Mouse (Mus musculus) heart, embryonic 11.5 days (tissue): ENCODE measurements around the gene S1pr4. TPM values are rescaled to one million over a fixed set of nuclear protein-coding genes. Genes with fewer than 3 reads are reported as not detected.

Source experiments
- ATAC-seq: fragments of 200-750 bp; cut with Nextera tagmentation; replicated peaks from 2 replicates; pipeline ENCODE4 v1.8.0; 2017; ENCODE audit warnings: moderate library complexity; ENCODE audit not compliant: insufficient number of reproducible peaks, low FRiP score, low TSS enrichment
- H3K27ac ChIP-seq: fragments of 300-500 bp; sonication (generic); 2 replicates; pipeline ENCODE4 v1.5.1; 2014; ENCODE audit warnings: mild to moderate bottlenecking, low read depth, low read length
- H3K27me3 ChIP-seq: fragments of 300-500 bp; sonication (generic); 2 replicates; pipeline ENCODE4 v1.6.1; 2014; ENCODE audit warnings: mild to moderate bottlenecking, low read length, mixed read lengths; ENCODE audit not compliant: control insufficient read depth, insufficient read depth
- H3K36me3 ChIP-seq: fragments of 300-500 bp; sonication (generic); 2 replicates; pipeline ENCODE4 v1.6.1; 2014; ENCODE audit warnings: mild to moderate bottlenecking, low read length, moderate library complexity, mixed read lengths; ENCODE audit not compliant: control insufficient read depth, insufficient read depth
- H3K4me1 ChIP-seq: fragments of 300-500 bp; sonication (generic); 2 replicates; pipeline ENCODE4 v1.6.1; 2014; ENCODE audit warnings: low read length; ENCODE audit not compliant: control insufficient read depth, insufficient read depth
- H3K4me2 ChIP-seq: fragments of 300-500 bp; sonication (generic); 2 replicates; pipeline ENCODE4 v1.6.1; 2014; ENCODE audit warnings: mild to moderate bottlenecking, moderate library complexity
- H3K4me3 ChIP-seq: fragments of 300-500 bp; sonication (generic); 2 replicates; pipeline ENCODE4 v1.5.1; 2014; ENCODE audit warnings: low read depth, low read length
- H3K9ac ChIP-seq: fragments of 300-500 bp; sonication (generic); 2 replicates; pipeline ENCODE4 v1.6.1; 2014; ENCODE audit warnings: mild to moderate bottlenecking, low read depth, low read length, moderate library complexity
- H3K9me3 ChIP-seq: fragments of 300-500 bp; sonication (generic); replicated peaks from 2 replicates; pipeline ENCODE4 v1.6.1; 2016; ENCODE audit warnings: low read length; ENCODE audit not compliant: control insufficient read depth
- WGBS: fragments of 180-500 bp; shearing (Covaris S2); extraction: QIAGEN DNeasy Blood & Tissue Kit; methylation state at CpG from one replicate; pipeline ENCODE4 v1.1.7; 2014; ENCODE audit not compliant: insufficient replicate concordance; 5-methylcytosine and 5-hydroxymethylcytosine counted together
- polyA plus RNA-seq: library from polyadenylated mRNA; unstranded; fragments of >200 nt; fragmentation: Nextera tagmentation; extraction: Ambion mirVana; gene quantifications from 2 replicates; pipeline ENCODE4 v1.2.1, GENCODE M21; 2014

The S1pr4 gene
- polyA plus RNA-seq, 1 experiment from 2014 or later = 0.79 TPM

DNA sequence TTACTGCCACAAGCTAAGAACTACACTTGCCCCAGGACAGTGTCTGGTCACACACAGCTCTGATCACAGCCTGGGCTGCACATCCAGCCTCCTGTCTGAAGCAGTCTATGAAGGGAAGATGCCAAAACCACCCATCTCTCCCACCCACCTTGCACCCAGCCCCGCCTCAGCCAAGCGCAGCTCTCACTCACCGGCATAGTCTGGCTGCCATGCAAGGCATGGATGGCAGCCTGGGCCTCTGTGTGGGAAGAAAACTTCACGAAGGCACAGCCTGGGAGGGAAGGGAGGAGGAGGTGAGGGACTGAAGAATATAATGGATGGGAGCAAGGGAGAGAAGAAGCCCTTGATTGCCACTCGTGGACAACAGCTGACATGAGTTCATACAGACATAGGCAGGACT is 30.7 kb downstream of the S1pr4 start:
- no peak for ATAC-seq
- H3K4me2 ChIP-seq = no peak overlapping the region
- no peaks in the 10 kb centered on the region for H3K36me3 ChIP-seq
- H3K27me3 ChIP-seq = peaks cover 89% of the 10 kb centered on the region
- H3K9ac ChIP-seq = no peak overlapping the region
- H3K4me1 ChIP-seq = peaks cover 3% of the 10 kb centered on the region
- H3K9me3 ChIP-seq = no peaks in the 10 kb centered on the region
- no peak overlapping the region for H3K4me3 ChIP-seq
- WGBS = 75% methylated on average over 5 of the region's 5 CpGs
- no peak overlapping the region for H3K27ac ChIP-seq

DNA sequence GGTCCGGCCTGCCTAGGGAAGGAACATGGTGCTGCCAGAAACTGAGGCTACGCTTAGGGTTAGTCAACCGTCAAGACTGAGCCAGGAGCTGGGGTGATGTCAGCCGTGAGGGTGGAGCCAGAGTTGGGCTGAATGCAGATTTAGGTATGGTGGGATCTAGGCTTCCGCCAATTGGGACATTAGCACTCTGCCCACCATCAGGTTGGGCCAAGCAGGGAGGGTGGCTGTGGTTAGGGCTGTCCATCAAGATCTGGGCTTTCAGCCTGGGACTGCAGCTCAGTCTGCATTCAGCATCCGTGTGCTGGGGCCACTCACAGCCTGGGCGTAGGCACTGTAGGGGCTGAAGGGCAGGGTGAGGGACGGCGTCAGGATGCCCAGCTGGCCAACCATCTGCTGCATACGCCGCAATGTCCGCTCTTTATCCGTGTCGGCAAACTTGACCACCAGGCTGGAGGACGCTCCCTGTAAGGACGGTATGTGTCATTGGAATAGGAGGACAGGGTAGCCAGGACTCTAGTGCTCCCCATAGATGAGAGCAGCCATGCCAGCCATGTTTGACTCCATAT is 32.2 kb downstream of the S1pr4 start:
- Histone ChIP-seq H3K9ac (no peak overlapping the region), H3K4me1 (peaks cover 6% of the 10 kb centered on the region), H3K27ac (no peak overlapping the region), H3K9me3 (no peaks in the 10 kb centered on the region), H3K36me3 (no peaks in the 10 kb centered on the region), H3K4me2 (no peak overlapping the region), H3K4me3 (no peak overlapping the region), H3K27me3 (peaks cover 89% of the 10 kb centered on the region)
- ATAC-seq = no peak
- WGBS = 79% methylated on average over 16 of the region's 16 CpGs

DNA sequence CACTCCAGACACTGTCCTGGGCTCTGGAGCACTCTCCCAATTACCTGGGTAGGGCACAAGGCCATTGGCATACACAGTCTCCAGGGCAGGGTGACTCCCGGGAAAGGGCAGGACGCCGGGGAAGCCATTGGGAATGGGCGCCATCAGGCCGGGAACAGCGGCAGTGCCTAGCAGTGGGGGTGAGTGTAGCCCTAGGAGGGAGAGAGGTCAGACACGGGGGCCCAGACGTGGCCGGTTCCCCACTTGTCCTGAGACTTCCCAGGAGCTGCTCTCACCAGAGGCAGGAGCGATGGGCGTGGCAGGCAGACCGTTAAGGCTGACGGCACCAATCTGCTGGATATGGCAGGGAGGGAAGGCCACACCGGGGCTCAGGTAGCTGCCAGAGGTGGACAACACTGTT is 33.1 kb downstream of the S1pr4 start:
- no peak for ATAC-seq
- no peak overlapping the region for H3K4me3 ChIP-seq
- H3K36me3 ChIP-seq = no peaks in the 10 kb centered on the region
- H3K4me2 ChIP-seq = no peak overlapping the region
- H3K27ac ChIP-seq = no peak overlapping the region
- WGBS = 55% methylated on average over 14 of the region's 14 CpGs
- peaks cover 6% of the 10 kb centered on the region for H3K4me1 ChIP-seq
- H3K9ac ChIP-seq = no peak overlapping the region
- peaks cover 89% of the 10 kb centered on the region for H3K27me3 ChIP-seq
- H3K9me3 ChIP-seq = no peaks in the 10 kb centered on the region

DNA sequence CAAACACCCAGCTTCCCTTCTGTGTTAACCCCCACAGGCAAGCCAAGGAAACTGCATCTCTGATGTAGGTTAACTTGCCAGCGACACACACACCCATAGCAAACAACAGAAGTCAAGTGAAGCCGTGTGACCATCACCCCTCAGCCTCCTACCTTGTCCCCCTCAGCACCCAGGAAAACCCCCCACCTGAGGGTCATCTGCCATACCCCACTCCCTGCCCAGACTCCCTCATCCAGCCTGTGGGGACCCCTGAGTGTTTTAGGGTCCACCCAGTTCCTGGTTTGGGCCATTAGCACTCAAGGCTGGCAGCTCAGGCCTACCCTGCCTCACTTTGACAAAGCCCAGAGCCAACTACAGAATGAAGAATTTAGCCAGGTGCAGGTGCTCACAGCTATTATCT is 33.9 kb downstream of the S1pr4 start:
- peaks cover 89% of the 10 kb centered on the region for H3K27me3 ChIP-seq
- no peak for ATAC-seq
- no peak overlapping the region for H3K27ac ChIP-seq
- 86% methylated on average over 2 of the region's 2 CpGs for WGBS
- H3K4me2 ChIP-seq = no peak overlapping the region
- no peaks in the 10 kb centered on the region for H3K36me3 ChIP-seq
- H3K9me3 ChIP-seq = no peaks in the 10 kb centered on the region
- peaks cover 6% of the 10 kb centered on the region for H3K4me1 ChIP-seq
- no peak overlapping the region for H3K4me3 ChIP-seq
- no peak overlapping the region for H3K9ac ChIP-seq

DNA sequence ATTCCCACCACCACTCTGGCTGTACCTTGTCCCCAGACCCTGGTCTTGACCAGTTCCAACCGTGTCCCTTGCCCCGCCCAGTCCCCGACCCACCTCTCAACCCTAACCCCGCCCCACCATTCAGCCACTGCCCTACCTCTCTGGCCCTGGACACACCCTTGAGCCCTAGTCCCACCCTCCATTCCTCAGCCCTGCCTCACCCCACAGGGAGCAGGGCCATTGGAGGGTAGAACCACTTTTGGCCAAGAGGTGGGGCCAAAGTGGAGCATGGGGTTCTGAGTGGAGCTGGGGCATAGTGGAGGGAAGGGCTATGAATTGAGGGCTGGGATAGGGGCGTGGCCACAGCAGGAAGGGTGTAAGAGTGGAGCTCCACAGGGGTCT is 34.7 kb downstream of the S1pr4 start:
- Histone ChIP-seq H3K4me2 (no peak overlapping the region), H3K27ac (no peak overlapping the region), H3K4me3 (no peak overlapping the region), H3K9ac (no peak overlapping the region), H3K27me3 (peaks cover 90% of the 10 kb centered on the region), H3K9me3 (no peaks in the 10 kb centered on the region), H3K4me1 (peaks cover 6% of the 10 kb centered on the region), H3K36me3 (no peaks in the 10 kb centered on the region)
- 0 out of 2 replicates have a peak, but pooled peaks have one; percentile 11 for ATAC-seq
- WGBS = 4% methylated on average over 5 of the region's 5 CpGs

DNA sequence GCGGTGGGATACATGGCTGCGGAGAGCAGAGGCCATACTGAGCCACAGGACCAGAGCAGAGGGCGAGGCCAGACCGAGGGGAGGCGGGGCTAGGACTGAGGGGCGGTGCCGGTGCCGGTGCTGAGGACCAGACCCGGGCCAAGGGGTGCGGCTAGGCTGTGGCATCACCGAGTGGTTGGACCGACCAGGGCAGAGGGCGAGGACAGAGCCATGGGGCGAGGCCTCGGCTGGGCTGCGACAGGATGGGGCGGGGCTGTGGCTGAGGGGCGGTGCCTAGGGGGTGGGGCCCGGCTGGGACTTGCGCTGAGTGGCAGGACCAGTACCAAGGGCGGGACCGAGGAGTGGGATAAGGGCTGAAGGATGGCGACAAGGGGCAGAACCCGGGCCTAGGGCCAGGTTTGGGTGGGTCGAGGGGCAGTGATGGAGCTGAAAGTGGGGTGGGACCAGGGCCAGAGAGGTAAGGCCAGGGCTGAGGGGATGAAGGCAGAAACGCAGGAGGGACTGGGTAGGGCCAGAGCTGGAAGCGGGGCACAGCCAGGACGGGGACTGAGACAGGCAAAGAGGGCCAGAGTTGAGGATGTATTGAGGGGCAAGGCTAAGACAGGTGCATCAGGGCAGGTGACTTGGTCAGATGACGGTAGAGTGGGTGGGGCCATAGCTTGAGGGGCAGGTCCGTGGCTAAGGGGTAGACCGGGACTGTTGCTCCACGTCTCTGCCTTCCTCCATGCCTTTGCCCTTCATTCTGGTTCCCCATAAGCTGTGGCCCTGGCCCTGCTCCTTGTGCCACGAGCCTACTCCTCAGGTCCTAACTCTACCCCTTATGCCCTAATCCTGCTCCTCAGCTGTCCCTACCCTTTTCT is 35.3 kb downstream of the S1pr4 start:
- peak overlapping the region; percentile 61 for H3K4me2 ChIP-seq
- H3K27ac ChIP-seq = no peak overlapping the region
- 3% methylated on average over 32 of the region's 33 CpGs for WGBS
- peaks cover 6% of the 10 kb centered on the region for H3K4me1 ChIP-seq
- peak; percentile 64 for ATAC-seq
- H3K9ac ChIP-seq = no peak overlapping the region
- H3K36me3 ChIP-seq = no peaks in the 10 kb centered on the region
- H3K4me3 ChIP-seq = peak overlapping the region; percentile 38
- H3K27me3 ChIP-seq = peaks cover 91% of the 10 kb centered on the region
- no peaks in the 10 kb centered on the region for H3K9me3 ChIP-seq

DNA sequence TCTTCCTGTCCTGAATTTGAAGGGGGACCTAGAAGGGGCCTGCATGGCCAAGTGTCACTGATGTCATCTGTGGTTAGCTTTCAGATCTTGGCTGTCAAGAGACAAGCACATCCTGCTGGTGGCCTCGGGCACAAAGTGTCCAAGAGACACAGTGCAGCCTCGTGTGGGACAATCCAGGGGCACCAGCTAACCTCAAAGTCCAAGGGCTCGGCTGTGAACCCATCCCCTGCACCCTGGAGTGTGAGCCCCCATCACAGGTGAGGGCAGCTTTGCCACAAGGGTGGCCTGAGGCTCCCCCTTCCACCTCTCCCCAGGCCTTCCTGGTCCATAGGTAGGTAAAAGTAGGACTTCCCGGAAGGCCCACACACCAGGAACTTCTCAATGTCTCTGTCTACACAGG is 36.4 kb downstream of the S1pr4 start:
- Histone ChIP-seq H3K9ac (no peak overlapping the region), H3K4me3 (no peak overlapping the region), H3K27ac (no peak overlapping the region), H3K36me3 (no peaks in the 10 kb centered on the region), H3K4me2 (no peak overlapping the region), H3K9me3 (no peaks in the 10 kb centered on the region), H3K27me3 (peaks cover 98% of the 10 kb centered on the region), H3K4me1 (peaks cover 6% of the 10 kb centered on the region)
- no peak for ATAC-seq
- 58% methylated on average over 4 of the region's 4 CpGs for WGBS

DNA sequence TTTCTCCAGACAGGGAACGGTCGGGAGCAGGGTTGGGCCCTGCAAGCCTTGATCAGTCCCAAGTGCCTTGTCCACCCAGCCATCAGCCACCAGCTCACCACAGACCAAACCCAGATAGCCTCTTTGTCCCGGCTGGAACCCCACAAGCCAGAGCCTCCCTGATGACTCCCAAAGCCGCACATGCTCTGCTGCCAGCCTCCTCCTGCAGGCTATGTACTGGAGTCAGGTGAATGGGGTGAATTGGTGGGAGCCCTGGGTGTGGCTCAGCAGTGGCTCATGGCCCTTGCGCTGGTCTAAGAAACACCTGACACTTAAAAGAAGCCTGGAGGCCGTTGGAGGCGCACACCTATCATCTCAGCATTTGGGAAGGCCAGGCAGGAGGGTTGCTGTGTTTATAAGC is 37.0 kb downstream of the S1pr4 start:
- no peak overlapping the region for H3K4me3 ChIP-seq
- 69% methylated on average over 7 of the region's 7 CpGs for WGBS
- no peak overlapping the region for H3K27ac ChIP-seq
- no peak for ATAC-seq
- H3K9ac ChIP-seq = no peak overlapping the region
- H3K4me1 ChIP-seq = peaks cover 6% of the 10 kb centered on the region
- H3K36me3 ChIP-seq = no peaks in the 10 kb centered on the region
- H3K4me2 ChIP-seq = no peak overlapping the region
- peaks cover 96% of the 10 kb centered on the region for H3K27me3 ChIP-seq
- H3K9me3 ChIP-seq = no peaks in the 10 kb centered on the region

DNA sequence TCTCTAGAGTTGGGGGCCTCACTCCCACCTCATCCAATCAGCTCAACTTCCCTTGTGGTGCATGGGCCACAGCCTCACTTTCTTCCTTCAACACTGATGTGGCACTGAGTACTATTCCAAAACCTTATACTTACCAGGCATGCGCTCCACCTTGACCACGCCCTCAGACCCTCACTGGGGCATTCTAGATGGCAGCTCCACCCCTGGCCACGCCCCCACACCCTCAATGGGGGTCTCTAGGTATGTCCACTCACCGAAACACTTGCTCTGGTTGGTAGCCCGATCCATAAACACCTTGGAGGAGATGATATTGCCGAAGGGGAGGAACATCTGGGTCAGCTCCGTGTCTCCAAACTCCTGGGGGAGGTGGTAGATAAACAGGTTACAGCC is 37.5 kb downstream of the S1pr4 start:
- ATAC-seq = no peak

More for the DNA sequence above, 37.5 kb downstream of the S1pr4 start:
- no peak overlapping the region for H3K27ac ChIP-seq
- no peak overlapping the region for H3K4me2 ChIP-seq
- H3K4me1 ChIP-seq = peaks cover 6% of the 10 kb centered on the region
- peaks cover 96% of the 10 kb centered on the region for H3K27me3 ChIP-seq
- no peak overlapping the region for H3K9ac ChIP-seq
- no peaks in the 10 kb centered on the region for H3K36me3 ChIP-seq
- H3K4me3 ChIP-seq = no peak overlapping the region
- WGBS = 34% methylated on average over 7 of the region's 7 CpGs
- H3K9me3 ChIP-seq = no peaks in the 10 kb centered on the region
